Mouse (Mus musculus) ES-CJ7 (cell line): ENCODE measurements around the gene Plin5.
A peak's percentile ranks its signal among the peaks of the same experiment; 100 is the strongest.

Source experiments
- DNase-seq: peaks from one replicate; pipeline ENCODE4 v3.0.0; 2011; ENCODE audit warnings: low read depth, low spot score

Plin5 gene

GRCm38 (mm10) chr17:56117251-56117710 lies at the start of gene Plin5:
Plin5 (minus strand) TSS chr17:56117596.
- DNase-seq = peak; percentile 69

DNA sequence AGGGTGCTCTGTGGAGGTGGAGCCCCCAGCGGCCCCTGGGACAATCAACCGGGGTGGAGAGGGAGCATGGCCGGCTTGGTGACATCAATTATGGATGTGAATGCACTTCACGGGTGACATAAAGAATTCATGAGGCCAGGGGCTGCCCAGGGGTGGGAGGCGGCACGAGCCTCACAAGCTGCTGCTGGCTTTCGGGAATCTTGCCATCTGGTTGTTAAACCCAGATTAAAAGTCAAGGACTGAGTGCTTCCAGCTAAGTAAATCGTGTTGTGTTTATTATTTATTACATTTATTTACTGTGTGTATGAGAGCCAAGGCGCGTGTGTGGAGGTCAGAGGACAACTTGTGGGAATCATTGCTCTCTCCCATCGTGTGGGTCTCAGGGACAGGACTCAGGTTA lies 48.3 kb upstream of the Plin5 start:
- no peak for DNase-seq

- no peak for DNase-seq
These were observed 47.1 kb upstream of the Plin5 start for GRCm38 (mm10) chr17:56164510-56164909.

- DNase-seq = no peak
These were observed 46.2 kb upstream of the Plin5 start for GRCm38 (mm10) chr17:56163523-56164102.

DNA sequence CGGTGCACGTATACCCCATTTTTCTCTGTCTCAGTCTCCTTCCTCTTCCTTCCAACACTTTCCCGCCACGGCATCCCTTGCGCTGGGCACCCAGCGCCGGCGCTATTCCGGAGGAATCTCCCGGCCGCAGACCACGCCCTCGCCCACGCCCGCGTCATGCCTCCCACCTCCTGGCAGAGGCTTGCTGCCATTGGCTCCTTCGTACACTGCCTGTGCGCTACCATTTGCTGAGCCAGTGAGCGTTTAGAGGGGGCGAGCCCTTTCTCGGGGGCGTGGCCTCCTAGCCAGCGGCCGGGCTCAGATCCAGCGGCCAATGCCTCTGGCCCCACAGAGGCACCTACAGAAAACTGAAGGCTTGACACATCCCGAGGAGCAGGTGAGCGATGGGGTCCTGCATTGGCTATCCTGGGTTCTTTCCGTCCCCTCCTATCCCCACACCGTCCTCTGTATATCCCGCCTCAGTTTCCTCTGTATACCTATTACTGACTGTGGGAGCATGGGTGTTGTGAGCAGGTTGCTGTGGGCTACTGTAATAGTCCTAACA lies 44.9 kb upstream of the Plin5 start, which contains the start of gene Tnfaip8l1:
Gene Tnfaip8l1, plus strand, starts transcription at position 247 of the 544 bp plus-strand sequence.
- peak; percentile 94 for DNase-seq

DNA sequence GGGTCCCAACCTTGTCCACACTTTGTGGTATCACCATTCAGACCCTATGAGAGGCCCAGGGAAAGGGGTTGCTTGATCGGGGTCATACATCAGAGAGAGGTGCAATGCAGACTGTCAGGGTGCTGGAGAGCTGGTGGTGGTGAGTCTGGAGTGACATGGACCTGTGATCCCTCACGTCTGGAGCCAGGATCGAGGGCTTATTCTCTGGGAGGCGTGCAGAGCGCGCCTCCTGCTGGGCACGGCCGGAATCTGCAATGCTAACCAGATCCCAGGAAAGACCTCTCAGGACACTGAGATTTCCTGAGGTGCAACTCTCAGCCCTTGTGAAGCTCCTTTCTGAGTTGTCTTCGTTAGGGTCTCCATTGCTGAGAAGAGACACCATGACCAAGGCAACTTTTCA lies 42.3 kb upstream of the Plin5 start:
- peak; percentile 77 for DNase-seq

DNA sequence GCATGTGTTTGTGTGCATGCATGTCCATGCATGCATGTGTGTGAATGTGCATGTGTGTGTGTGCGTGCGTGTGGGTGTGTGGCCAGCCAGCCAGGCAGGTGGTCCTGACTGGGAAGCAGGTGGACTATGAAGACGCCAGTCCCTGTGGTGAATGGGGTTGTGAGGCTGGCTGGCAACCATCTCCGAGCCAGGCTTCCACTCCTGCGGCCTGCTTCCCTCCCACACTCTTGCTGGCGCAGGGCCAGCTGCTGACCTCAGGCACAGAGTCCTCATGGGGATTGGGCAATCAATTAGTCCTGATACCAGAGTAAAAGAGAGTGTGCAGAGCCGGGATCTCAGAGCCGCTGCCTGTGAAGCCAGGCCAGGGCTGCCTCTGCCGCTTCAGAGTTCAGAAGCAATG lies 36.2 kb upstream of the Plin5 start:
- DNase-seq = no peak

GRCm38 (mm10) chr17:56149897-56150296 lies 32.5 kb upstream of the Plin5 start:
- DNase-seq = no peak

- no peak for DNase-seq
These were observed 31.6 kb upstream of the Plin5 start for GRCm38 (mm10) chr17:56148790-56149618.

GRCm38 (mm10) chr17:56148280-56148679 lies 30.9 kb upstream of the Plin5 start:
- DNase-seq = no peak

GRCm38 (mm10) chr17:56147420-56147819 lies 30.0 kb upstream of the Plin5 start:
- no peak for DNase-seq

DNA sequence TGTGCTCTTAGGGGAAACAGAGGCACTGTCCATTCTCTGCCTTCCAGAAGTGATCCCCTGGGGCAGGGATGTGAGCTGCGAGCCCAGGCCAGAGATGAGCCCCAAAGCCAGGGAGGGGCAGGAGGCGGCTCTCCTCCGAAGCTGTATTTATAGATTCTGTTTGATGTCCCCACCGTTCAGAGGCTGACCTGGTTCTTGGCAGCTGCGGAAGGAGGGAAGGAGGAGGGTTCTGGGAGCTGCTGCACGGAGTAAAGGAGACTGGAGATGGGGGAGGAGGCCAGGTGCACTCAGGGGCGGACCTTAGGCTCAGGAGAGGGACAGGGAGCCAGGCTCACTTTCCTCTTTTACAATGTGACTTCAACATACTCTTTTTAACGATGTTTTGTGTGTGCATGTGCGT lies 28.7 kb upstream of the Plin5 start:
- DNase-seq = no peak

DNA sequence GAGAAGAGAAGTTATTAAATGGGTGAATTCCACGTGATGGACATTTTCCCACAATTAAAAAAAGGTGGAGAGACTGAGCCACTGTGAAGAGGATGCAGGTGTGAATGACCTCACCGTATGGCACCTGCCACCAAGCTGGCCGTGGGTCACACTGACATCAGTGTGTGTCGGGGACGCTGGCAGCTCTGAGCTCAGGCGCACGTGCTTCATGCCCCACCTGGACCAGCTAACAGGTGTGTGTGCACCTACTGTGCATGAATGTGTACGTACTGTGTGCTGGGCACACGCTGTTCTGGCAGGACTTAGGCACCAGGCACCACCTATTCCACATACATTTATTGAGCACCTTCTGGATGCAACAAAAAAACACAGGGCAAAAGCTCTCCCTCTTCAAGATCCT lies 27.1 kb upstream of the Plin5 start:
- DNase-seq = no peak

DNA sequence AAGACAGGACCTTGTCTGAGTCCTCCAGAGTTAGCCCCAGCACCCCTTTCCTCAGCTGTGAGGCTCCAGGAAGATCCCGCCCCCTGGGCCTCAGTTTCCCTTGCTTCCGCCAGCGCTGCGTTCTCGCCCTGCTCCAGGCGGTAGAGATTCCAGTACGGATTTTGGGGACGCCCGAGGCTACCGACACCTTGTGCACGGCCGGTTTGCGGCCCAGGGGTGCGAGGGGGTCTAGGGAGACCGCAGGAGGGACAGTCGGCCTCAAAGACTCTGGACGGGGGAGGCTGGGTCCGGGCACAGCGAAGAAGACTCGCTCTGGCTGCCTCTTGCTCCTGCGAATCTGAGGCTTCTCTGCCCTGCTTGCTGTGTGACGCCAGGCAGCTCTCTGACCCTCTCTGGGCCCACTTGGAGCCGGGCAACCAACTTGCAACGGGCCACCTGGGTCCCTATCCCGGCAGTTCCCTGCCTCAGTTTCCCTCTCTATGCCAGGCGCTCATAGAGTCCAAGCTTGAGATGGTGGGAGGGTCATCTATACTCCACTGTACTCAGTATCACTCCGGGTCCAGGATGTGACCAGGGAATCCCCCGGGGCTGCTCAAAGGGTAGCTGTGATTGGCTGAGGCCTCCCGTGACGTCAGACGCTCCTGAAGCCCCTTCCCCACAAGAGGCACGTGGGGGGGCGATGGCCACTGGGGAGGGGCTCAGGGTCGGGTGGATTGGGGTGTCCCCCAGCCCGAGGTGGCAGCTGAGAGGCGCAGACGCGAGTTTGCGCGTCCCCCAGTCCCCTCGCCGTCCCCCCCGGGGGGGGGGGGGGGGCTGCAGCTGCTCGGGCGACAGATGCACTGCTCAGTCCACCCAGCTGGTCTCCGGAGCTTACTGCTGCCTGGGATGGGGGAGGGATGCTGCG lies 24.6 kb upstream of the Plin5 start:
- DNase-seq = no peak

- DNase-seq = peak; percentile 49
These were observed 22.6 kb upstream of the Plin5 start, which contains the start of gene Sema6b for GRCm38 (mm10) chr17:56139858-56140595. Sema6b (minus strand) TSS chr17:56140343.

- DNase-seq = no peak
These were observed 22.0 kb upstream of the Plin5 start for GRCm38 (mm10) chr17:56139355-56139754.

GRCm38 (mm10) chr17:56137839-56138613 lies 20.6 kb upstream of the Plin5 start:
- peak; percentile 63 for DNase-seq

- no peak for DNase-seq
These were observed 19.2 kb upstream of the Plin5 start for GRCm38 (mm10) chr17:56136558-56136957.

GRCm38 (mm10) chr17:56134463-56134971 lies 17.1 kb upstream of the Plin5 start:
- DNase-seq = peak; percentile 53
